Mouse (Mus musculus) embryonic fibroblast, embryonic 13.5 days (primary cell): ENCODE measurements around the gene Smim12. TPM values are rescaled to one million over a fixed set of nuclear protein-coding genes. Genes with fewer than 3 reads are reported as not detected.

ENCODE experiments used
- H3K27ac ChIP-seq: 2 replicates; pipeline ENCODE4 v1.5.1; 2012; ENCODE audit warnings: low read length, control low read depth, inconsistent platforms; ENCODE audit not compliant: insufficient read depth
- H3K4me1 ChIP-seq: 2 replicates; pipeline ENCODE4 v1.6.1; 2011; ENCODE audit warnings: low read length; ENCODE audit not compliant: control insufficient read depth, insufficient read depth
- H3K4me3 ChIP-seq: 2 replicates; pipeline ENCODE4 v1.5.1; 2011; ENCODE audit warnings: mild to moderate bottlenecking, control low read depth, low read length; ENCODE audit not compliant: insufficient read depth
- CTCF ChIP-seq: IDR thresholded peaks from 2 replicates; pipeline ENCODE4 v1.5.1; 2011; ENCODE audit warnings: mild to moderate bottlenecking, control low read depth, low read length, moderate library complexity, borderline replicate concordance; ENCODE audit not compliant: insufficient read depth
- POLR2A ChIP-seq: IDR thresholded peaks from 2 replicates; pipeline ENCODE4 v1.6.1; 2011; ENCODE audit warnings: low read depth, mild to moderate bottlenecking, control low read depth, low read length, moderate library complexity
- polyA plus RNA-seq: library from polyadenylated mRNA; stranded (reverse); fragments of >200 nt; gene quantifications from 2 replicates; pipeline ENCODE4 v1.2.4, GENCODE M21; 2011; ENCODE audit warnings: low read depth; ENCODE audit not compliant: missing spikeins, insufficient read length

The Smim12 gene
- polyA plus RNA-seq, 1 experiment = 18.1 TPM

DNA sequence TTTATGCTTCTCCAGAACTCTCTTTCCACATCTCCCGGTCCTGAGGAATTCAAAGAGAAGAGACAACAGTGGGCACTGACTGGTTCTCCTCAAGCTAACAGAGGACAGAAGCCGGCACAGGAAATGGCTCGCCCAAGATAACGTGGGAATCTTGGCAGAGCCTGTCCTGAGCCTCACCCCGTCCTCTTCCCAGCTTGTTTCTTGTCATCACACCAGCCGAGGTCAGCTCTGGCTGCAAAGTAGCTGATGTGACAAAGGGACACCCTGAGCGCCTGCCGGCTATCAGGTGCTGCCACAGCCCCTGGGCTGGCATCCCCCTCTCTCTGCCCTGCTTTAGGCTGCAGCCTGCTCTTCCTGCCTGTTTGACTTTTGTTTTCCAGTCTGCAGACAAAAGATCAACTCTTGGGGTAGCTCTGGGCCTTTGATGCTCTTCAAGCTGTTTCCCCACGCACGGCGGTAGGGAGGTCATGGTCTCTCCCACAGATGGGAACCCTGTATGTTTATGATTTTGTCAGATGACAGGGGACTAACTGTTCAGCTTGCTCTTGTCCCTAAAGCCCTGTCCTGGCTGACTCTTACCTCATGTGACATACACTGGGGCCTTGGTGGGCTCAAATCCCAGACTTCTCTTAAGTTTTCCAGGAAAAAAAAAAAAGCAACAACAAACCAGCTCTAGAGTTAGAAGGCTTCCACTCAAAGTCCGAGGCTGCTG is 14.8 kb downstream of the Smim12 start:
- no peak overlapping the region for H3K4me3 ChIP-seq
- TF ChIP-seq POLR2A (no peak), CTCF (no peak)
- H3K4me1 ChIP-seq = no peaks in the 10 kb centered on the region
- H3K27ac ChIP-seq = no peak overlapping the region

DNA sequence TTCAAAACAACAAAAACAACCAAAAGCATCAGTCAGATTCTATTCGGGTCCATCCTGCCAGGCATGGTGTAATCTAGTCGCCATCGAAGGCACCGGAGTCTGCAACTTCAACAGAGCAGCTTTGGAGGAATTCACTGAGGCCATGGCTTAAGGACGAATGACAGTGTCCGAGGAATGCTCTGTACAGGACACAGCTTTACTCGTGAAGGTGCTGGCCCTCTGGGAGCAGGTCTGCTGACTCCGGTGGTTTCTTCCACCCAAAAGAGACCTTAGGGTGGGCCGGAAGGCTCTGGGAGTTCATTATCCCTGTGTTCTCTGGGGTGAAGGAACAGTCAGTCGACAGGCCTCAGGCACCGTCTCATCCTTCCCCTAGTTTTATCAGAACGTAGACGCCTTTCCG is 18.0 kb downstream of the Smim12 start:
- Histone ChIP-seq H3K4me3 (no peak overlapping the region), H3K27ac (no peak overlapping the region)

DNA sequence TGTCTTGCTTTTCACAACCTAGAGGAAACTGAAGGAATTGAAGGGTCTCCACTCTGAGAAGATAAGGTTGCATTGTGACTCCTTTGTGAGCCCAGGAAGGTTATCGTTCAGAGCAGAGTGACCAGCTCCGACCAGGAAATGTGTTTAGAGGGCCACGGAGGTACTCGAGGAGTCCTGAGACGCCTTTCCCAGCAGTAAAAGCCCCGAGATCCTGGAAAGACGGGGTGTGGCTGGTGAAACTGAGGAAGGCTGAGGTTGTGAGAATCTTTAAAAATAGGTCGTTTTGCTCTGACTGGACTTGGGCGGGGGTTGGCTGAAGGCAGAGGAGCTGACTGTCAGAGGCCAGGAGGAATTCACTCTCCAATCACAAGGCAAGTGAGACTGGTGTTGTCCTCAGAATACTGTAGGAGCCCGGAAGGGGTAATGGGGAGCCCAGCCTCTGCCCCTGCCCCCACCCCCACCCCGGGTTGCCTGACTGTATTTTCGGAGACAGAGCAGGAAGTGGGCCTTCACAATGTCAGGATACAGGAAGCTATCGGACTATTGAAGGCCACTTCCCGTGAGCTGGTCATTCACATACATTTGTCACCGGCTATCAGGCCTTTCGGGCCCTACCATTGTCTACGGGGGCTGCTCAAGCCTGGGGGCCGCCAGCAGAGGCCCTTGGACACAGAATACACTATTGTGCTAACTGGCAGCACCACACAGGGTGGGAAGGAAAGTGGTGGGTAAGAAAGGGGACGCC is 20.0 kb downstream of the Smim12 start:
- H3K4me1 ChIP-seq = no peaks in the 10 kb centered on the region
- TF ChIP-seq POLR2A = no peak
- TF ChIP-seq CTCF = no peak
- H3K4me3 ChIP-seq = no peak overlapping the region
- H3K27ac ChIP-seq = no peak overlapping the region

More for the DNA sequence above, 18.0 kb downstream of the Smim12 start:
- no peaks in the 10 kb centered on the region for H3K4me1 ChIP-seq
- no peak for TF ChIP-seq POLR2A
- no peak for TF ChIP-seq CTCF

DNA sequence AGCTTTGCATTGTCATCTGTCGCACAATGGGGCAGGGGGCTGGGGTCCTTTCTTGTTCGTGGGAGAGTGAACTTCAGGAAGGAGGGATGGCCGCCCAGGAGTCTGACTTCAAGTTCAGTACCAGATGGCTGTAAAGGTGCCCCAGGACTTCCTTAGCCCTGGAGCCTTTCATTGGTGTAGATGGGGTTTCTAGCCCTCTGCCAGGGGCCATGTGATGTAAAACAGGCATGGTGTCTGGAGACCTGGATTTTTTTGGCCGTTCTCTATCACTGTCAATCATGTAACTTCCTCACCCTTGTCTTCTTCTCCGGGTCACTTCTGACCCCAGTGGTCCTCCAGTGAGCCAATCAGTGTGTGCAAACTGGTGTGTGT is 20.6 kb downstream of the Smim12 start:
- no peaks in the 10 kb centered on the region for H3K4me1 ChIP-seq
- TF ChIP-seq POLR2A (no peak), CTCF (no peak)
- no peak overlapping the region for H3K27ac ChIP-seq
- no peak overlapping the region for H3K4me3 ChIP-seq

DNA sequence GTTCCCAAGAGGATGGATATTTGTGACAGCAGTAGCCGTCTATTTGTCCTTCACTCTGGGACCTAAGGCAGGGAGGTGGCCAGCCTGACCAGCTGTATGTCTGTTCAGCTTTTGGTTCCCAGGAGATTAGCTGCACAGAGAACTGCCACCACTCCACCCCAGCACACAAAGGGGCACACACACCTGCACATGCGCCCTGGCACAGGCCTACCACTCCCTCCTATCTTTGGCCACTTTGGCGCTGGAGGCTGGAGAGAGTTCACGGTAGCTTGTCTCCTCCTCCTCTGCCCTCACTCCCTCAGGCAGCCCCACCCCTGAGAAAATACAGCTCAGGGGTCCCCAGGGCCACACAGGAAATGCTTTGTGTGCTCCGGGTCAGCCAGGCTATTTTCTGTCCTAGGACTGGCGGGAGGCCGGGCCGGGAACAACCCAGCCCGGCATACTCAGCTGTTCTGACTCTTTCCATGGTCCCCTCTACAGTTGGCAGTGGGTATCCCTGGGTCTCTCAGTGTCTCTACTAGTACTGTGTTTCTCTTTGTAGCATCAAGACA is 34.9 kb downstream of the Smim12 start:
- Histone ChIP-seq H3K27ac (no peak overlapping the region), H3K4me3 (no peak overlapping the region), H3K4me1 (no peaks in the 10 kb centered on the region)
- TF ChIP-seq CTCF = no peak
- no peak for TF ChIP-seq POLR2A

DNA sequence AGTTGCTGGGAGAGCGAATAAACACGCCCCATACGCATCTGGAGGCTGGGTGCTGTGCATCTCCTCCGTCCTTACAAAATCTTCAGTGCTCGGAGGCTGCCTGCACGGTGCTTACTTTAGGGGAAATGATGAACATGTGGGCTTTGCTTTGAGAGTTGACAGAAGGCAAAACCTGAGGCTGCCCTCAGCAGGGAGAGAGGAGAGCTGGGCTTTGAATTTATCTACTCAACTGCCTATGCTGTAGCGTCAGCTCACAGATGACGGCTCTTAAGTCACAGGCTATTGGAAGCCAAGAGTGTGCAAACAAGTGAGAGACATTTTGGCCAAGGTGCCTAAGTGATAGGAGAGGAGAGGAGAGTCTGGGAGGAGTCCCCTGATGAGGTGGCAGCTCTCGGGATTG is 35.7 kb downstream of the Smim12 start:
- no peak overlapping the region for H3K4me3 ChIP-seq
- no peak overlapping the region for H3K27ac ChIP-seq
- H3K4me1 ChIP-seq = no peaks in the 10 kb centered on the region
- TF ChIP-seq CTCF (no peak), POLR2A (no peak)

DNA sequence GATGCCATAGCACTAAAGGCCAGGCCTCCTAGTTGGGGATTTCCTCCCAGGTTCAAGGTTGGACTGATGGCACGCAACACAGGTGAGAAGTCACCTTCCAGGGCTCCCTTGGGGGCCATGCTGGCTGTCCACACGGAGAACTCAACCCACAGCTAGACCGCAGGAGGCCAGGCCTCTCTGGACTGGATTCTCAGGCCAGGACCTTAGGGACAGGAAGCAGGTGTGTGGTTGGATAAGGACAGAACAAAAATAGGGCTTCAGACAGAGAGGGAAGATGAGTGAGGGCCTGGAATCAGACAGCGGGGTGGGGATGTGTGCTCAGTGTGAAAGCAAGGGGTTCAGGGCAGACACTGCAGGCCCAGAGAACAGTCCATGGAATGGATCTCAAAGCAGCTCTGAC is 43.3 kb downstream of the Smim12 start:
- H3K4me1 ChIP-seq = no peaks in the 10 kb centered on the region
- TF ChIP-seq CTCF = no peak
- no peak for TF ChIP-seq POLR2A
- no peak overlapping the region for H3K4me3 ChIP-seq
- H3K27ac ChIP-seq = no peak overlapping the region

DNA sequence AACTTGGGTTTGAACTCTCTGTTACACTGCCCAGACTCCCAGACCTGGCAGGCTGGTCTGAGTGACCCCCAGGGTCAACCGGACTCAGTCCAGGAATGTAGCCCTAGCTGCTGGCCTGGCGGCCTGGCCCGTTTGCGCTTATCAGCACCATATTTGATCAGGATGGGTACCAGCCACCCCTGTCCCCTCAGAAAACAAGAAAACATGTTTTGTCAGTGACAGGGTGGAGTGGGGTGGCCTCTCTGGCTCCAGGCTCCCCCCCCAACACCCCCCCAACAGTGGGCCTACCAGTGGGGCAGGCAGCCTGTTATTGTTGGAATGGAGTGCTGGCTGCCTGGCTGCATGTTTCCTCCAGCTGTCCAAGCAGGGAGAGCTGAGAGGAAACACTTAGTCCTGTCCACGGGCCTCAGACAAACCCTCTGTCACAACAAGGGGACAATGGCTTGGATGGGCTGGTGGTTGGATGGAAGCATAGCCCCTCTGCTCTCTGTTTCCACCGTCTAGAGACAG is 45.5 kb downstream of the Smim12 start:
- Histone ChIP-seq H3K27ac (no peak overlapping the region), H3K4me1 (no peaks in the 10 kb centered on the region), H3K4me3 (no peak overlapping the region)
- no peak for TF ChIP-seq POLR2A
- no peak for TF ChIP-seq CTCF

DNA sequence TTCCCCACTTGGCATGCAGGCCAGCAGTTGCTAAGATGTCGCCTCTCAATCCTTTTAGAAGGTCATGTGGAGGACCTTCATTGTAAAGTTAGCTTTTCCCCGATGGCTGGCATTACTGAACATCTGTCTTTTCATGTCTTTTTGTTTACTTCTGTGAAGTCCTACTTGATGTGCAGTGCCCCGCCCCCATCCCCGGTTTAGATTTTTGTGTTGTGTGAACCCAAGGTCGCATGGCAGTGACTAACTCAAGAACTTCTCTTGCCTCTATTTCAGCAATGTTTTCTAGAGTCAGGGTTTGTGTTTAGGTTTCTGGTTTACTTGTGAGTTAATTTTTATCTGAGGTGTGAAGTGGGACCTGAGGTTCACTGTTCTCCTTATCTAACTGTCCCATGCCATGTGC is 49.0 kb downstream of the Smim12 start:
- Histone ChIP-seq H3K4me1 (no peaks in the 10 kb centered on the region), H3K27ac (no peak overlapping the region), H3K4me3 (no peak overlapping the region)
- TF ChIP-seq CTCF = no peak

Other genes starting within 250 kb of the Smim12 start
- gene Sfpq, start 222.5 kb upstream of the Smim12 start, polyA plus RNA-seq = 280 and 376 TPM in 2 replicates
- 12.1 and 18.0 TPM in 2 replicates for gene Zmym1, start 182.6 kb upstream of the Smim12 start, polyA plus RNA-seq
- 21.7 and 28.0 TPM in 2 replicates for gene Zmym6, start 166.4 kb upstream of the Smim12 start, polyA plus RNA-seq
- gene Tmem35b, start 120.1 kb upstream of the Smim12 start, polyA plus RNA-seq = 5.2 and 7.3 TPM in 2 replicates
- 0.17 TPM in 1 of 2 replicates, not detected in the other for gene Dlgap3, start 74.6 kb upstream of the Smim12 start, polyA plus RNA-seq
- not detected in 2 replicates for gene Gja4, start 70.3 kb downstream of the Smim12 start, polyA plus RNA-seq
- gene Gjb3, start 87.1 kb downstream of the Smim12 start, polyA plus RNA-seq = 6.6 and 14.0 TPM in 2 replicates
- 0.35 and 2.2 TPM in 2 replicates for gene Gjb4, start 110.3 kb downstream of the Smim12 start, polyA plus RNA-seq
- 2.0 and 4.0 TPM in 2 replicates for gene Gjb5, start 114.4 kb downstream of the Smim12 start, polyA plus RNA-seq